Mouse (Mus musculus) brain, embryonic 14.5 days (tissue): ENCODE results near the gene Nek8.

Experiments
- CTCF ChIP-seq: fragments of 200-500 bp; IDR thresholded peaks from 2 replicates; pipeline ENCODE4 v1.5.1; 2012; ENCODE audit warnings: inconsistent platforms, mild to moderate bottlenecking, moderate library complexity, borderline replicate concordance; ENCODE audit not compliant: insufficient read depth, insufficient read length; ENCODE audit errors: extremely low read depth
- POLR2A ChIP-seq: fragments of 200-500 bp; IDR thresholded peaks from 2 replicates; pipeline ENCODE4 v1.6.1; 2012; ENCODE audit warnings: mild to moderate bottlenecking, inconsistent platforms, borderline replicate concordance; ENCODE audit not compliant: poor library complexity, insufficient read depth, insufficient read length, severe bottlenecking; ENCODE audit errors: extremely low read depth

DNA sequence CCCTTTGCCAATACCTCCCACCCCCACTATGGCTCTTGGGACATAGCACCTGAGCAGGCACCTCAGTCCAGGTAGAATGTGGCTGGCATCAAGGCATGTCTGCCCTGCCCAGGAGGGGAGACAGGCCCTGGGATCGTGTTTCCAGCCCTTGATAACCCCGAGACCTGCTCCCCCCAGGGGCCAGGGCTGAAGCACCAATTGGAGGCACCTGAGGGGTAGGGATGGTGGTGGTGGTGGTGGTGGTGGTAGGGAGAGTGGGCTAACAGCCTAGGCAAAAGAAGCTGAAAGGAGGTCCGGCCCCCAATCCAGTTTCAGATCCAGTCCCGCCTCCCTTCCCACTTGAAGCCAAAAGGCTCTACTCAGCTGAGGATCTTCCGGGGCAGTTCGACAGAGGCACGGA, 16.9 kb downstream of the Nek8 start:
- TF ChIP-seq POLR2A (no peak), CTCF (no peak)
